Mouse (Mus musculus) frontal cortex, postnatal 25 days (tissue): ENCODE measurements around the gene Grb14.

ENCODE experiments used
- DNase-seq, 2 experiments: peaks; one replicate each; pipeline ENCODE4 v3.0.0; 2022; ENCODE audit warnings: low spot score in 2 of 2

Grb14 gene

DNA sequence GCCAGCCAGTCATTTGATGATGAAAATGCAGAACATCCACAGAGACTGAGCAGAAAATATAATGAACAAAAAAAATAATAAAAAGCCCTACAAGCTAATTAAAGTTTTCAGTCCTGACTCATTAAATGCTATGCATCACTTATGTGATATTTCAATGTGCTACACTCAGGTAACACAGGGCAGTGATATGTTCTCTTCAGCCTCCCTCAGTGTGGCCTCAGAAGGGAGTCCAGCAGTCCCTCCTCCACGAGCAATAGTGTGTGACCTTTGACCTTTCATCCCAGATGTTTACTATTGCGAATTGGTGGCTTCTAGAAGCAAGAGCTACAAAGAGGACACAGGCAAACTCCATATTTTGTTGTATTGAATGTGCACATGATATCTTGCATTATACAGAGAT, 146.5 kb downstream of the Grb14 start:
- DNase-seq: no peak
